Mouse (Mus musculus) C2C12 (cell line): ENCODE data around the gene Mfn1. TPM values are rescaled to one million over a fixed set of nuclear protein-coding genes. Genes with fewer than 3 reads are reported as not detected.

Source experiments
- H3K27me3 ChIP-seq: one replicate; pipeline ENCODE4 v1.6.1; 2011; ENCODE audit not compliant: control insufficient read depth, insufficient read depth, insufficient read length
- H3K36me3 ChIP-seq: one replicate; pipeline ENCODE4 v1.6.1; 2011; ENCODE audit not compliant: control insufficient read depth, insufficient read depth
- H3K4me3 ChIP-seq: one replicate; pipeline ENCODE4 v1.5.1; 2011; ENCODE audit warnings: mild to moderate bottlenecking, control low read depth; ENCODE audit not compliant: poor library complexity, insufficient read depth, severe bottlenecking
- H3K79me2 ChIP-seq: one replicate; pipeline ENCODE4 v1.6.1; 2011; ENCODE audit not compliant: control insufficient read depth, insufficient read depth
- H3K79me3 ChIP-seq: one replicate; pipeline ENCODE4 v1.6.1; 2011; ENCODE audit warnings: low read depth, control low read depth
- H3ac ChIP-seq: one replicate; pipeline ENCODE3; 2011; ENCODE audit warnings: low read depth; ENCODE audit not compliant: control insufficient read depth, insufficient read length
- CEBPB ChIP-seq: IDR thresholded peaks from one replicate; pipeline ENCODE4 v1.6.1; 2011; ENCODE audit warnings: low read depth, mild to moderate bottlenecking, control low read depth, moderate library complexity
- CTCF ChIP-seq: IDR thresholded peaks from one replicate; pipeline ENCODE4 v1.5.1; 2011; ENCODE audit not compliant: control insufficient read depth, insufficient read depth, insufficient read length
- FOSL1 ChIP-seq: IDR thresholded peaks from one replicate; pipeline ENCODE4 v1.8.0; 2011; ENCODE audit warnings: mild to moderate bottlenecking, low read length; ENCODE audit not compliant: poor library complexity, insufficient read depth, severe bottlenecking
- MAX ChIP-seq: IDR thresholded peaks from one replicate; pipeline ENCODE4 v1.6.1; 2011; ENCODE audit warnings: mild to moderate bottlenecking, control low read depth
- MYOD1 ChIP-seq: IDR thresholded peaks from one replicate; pipeline ENCODE4 v1.6.1; 2011; ENCODE audit warnings: low read depth; ENCODE audit not compliant: control insufficient read depth, insufficient read length
- MYOG ChIP-seq: IDR thresholded peaks from one replicate; pipeline ENCODE4 v1.6.1; 2011; ENCODE audit not compliant: control insufficient read depth, insufficient read length; ENCODE audit errors: extremely low read depth
- USF1 ChIP-seq: IDR thresholded peaks from one replicate; pipeline ENCODE4 v1.6.1; 2011; ENCODE audit warnings: low read depth, mild to moderate bottlenecking, control low read depth, moderate library complexity
- long read RNA-seq, 2 experiments: library from polyadenylated mRNA; unstranded; transcript quantifications; one replicate each; pipeline ENCODE4 v2.0.0; 2019 to 2020
- polyA plus RNA-seq: library from polyadenylated mRNA; unstranded; fragments of >200 nt; fragmentation: generic; extraction: Trizol; gene quantifications from one replicate; pipeline ENCODE4 v1.2.1, GENCODE M21; 2012; ENCODE audit warnings: missing spikeins

Mfn1 gene
- 10.1 TPM for polyA plus RNA-seq
- long read RNA-seq, experiment 1, full-length matches to known transcripts, result 15 of 25 reads
- long read RNA-seq, experiment 1, partial matches to known transcripts, result 6 of 25 reads
- long read RNA-seq, experiment 1, other reads (novel, unspliced or antisense), result 4 of 25 reads
- long read RNA-seq, experiment 2, full-length matches to known transcripts, result 96 of 108 reads
- long read RNA-seq, experiment 2, partial matches to known transcripts, result 4 of 108 reads
- long read RNA-seq, experiment 2, other reads (novel, unspliced or antisense), result 8 of 108 reads

DNA sequence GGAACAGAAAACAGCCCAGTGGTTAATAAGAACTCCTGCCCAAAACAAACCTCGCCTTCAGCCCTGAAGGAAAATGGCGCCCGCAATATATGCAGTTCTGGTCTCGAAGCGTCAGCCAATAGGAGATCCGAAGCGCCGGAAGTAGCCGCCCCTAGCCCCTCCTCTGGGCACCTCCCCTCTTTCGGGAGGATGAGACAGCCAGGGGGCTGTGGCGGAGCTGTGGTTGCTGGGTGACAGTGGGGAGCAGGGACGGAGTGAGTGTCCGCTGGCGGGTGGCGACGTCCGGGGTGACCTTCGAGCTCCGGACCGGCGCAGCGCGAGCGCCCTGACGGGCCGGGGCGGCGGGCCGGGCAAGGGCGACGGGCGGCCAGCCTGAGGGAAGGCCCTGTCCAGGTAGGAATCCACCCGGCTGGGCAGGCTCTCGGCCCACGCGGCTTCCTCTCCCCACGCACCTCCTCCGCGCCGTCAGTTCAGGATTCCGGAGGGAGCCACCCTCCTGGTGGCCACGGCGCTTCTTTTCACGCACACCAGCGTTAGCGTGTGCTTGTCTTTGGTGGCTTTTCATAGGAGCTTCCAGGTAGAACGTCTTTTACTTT, at the start of gene Mfn1:
Mfn1 (plus strand) TSS at position 163 of the 596 bp plus-strand sequence.
- peaks cover 3% of the 10 kb centered on the region for H3K79me3 ChIP-seq
- H3K27me3 ChIP-seq, result no peaks in the 10 kb centered on the region
- peak within 1 kb of the TSS; percentile 65 for H3K4me3 ChIP-seq
- H3K79me2 ChIP-seq, result peaks cover 16% of the 10 kb centered on the region
- H3ac ChIP-seq, result peak within 1 kb of the TSS; percentile 71
- peaks cover 20% of the 10 kb centered on the region for H3K36me3 ChIP-seq
- TF ChIP-seq MYOD1, result no peak
- TF ChIP-seq USF1, result no peak
- no peak for TF ChIP-seq MAX

DNA sequence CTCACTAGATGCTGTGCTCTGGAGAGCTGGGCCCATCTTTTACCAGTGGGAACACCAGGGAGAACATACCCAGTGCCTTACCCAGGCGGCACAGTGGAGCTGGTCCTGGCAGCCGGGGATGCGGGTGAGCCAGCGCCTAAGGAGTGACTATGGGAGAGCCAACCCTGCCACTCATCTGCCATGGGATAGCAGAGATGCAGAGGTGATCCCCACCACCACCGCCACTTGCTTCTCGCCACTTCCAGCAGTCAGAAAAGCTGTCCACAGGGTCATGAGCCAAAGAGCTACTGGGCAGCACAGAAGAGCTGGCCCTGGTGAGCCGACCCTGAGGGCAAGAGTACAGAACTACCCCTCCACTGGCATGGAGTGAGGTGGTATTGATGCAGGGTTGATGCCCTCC, 49.3 kb upstream of the Mfn1 start:
- Histone ChIP-seq H3K79me3 (no peaks in the 10 kb centered on the region), H3K4me3 (no peak overlapping the region), H3ac (no peak overlapping the region), H3K36me3 (no peaks in the 10 kb centered on the region), H3K79me2 (no peaks in the 10 kb centered on the region), H3K27me3 (no peaks in the 10 kb centered on the region)
- TF ChIP-seq CTCF, result no peak
- no peak for TF ChIP-seq USF1
- TF ChIP-seq FOSL1, result no peak
- no peak for TF ChIP-seq MYOD1
- no peak for TF ChIP-seq CEBPB
- no peak for TF ChIP-seq MYOG
- TF ChIP-seq MAX, result no peak

DNA sequence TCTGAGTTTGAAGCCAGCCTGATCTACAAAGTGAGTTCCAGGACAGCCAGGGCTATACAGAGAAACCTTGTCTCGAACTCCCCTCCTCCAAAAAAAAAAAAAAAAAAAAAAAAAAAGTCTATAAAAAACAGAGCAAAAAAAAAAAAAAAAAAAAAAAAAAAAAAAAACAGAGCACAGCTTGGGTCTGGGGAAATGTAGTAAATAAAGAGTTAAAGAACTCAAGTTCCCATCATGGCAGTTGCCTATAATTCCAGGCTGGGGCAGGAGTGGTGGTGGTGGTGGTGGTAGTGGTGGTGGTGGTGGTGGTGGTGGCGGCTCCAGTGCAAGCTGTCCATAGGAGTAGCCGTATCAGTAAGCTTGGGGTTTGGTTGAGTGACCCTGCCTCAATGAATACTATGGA, 46.2 kb upstream of the Mfn1 start:
- H3K4me3 ChIP-seq, result no peak overlapping the region
- no peak for TF ChIP-seq MYOD1
- TF ChIP-seq USF1, result no peak
- TF ChIP-seq MAX, result no peak
- TF ChIP-seq CEBPB, result no peak
- TF ChIP-seq MYOG, result no peak
- no peak for TF ChIP-seq FOSL1
- no peak for TF ChIP-seq CTCF
- no peaks in the 10 kb centered on the region for H3K79me3 ChIP-seq
- H3K36me3 ChIP-seq, result no peaks in the 10 kb centered on the region
- H3K27me3 ChIP-seq, result no peaks in the 10 kb centered on the region
- no peaks in the 10 kb centered on the region for H3K79me2 ChIP-seq
- no peak overlapping the region for H3ac ChIP-seq

DNA sequence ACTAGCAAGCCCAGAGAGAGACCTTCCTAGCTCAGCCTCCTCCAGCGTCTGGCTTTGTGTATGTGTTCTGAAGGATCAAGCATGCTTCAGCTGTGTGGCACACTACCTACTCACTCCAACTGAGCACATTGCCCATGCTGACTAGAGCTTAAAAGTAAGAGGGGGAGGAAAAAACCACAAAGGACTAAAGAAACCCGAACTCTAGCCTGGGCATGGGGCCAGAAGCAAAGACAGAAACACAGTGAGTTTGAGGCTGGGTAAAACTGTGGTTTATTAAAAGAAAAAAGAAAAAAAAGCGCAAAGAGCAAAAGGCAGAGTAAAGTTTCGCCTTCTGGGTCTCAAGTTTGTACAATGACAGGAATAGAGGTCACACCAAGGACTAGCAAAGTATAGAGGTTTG, 42.7 kb upstream of the Mfn1 start:
- Histone ChIP-seq H3K79me3 (no peaks in the 10 kb centered on the region), H3K27me3 (no peaks in the 10 kb centered on the region), H3K36me3 (no peaks in the 10 kb centered on the region), H3K4me3 (no peak overlapping the region), H3ac (no peak overlapping the region), H3K79me2 (no peaks in the 10 kb centered on the region)
- TF ChIP-seq CEBPB (no peak), MAX (peak; percentile 46)

DNA sequence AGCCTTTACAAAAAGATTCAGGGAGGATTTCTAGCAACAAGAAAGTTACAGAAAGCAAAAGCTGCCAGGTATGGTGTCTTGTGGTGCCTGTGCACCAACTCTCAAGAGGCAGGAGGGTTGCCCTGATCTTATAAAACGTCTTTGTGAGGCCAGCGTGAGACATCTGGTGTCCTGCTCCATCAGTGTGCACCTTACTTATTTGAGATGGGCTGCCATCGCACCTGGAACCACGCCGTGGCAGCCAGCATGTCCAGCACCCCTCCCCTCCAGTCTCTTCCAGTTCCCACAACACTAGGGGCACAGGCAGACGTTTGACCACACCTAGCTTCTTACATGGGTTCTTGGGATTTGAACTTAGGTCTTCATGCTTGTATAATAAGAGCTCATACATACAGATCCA, 41.1 kb upstream of the Mfn1 start:
- TF ChIP-seq MYOG, result no peak
- no peak for TF ChIP-seq FOSL1
- no peak for TF ChIP-seq CTCF
- TF ChIP-seq USF1, result no peak
- no peak for TF ChIP-seq CEBPB
- TF ChIP-seq MAX, result no peak
- no peak for TF ChIP-seq MYOD1
- no peaks in the 10 kb centered on the region for H3K79me3 ChIP-seq
- H3K79me2 ChIP-seq, result no peaks in the 10 kb centered on the region
- no peak overlapping the region for H3ac ChIP-seq
- H3K4me3 ChIP-seq, result no peak overlapping the region
- no peaks in the 10 kb centered on the region for H3K27me3 ChIP-seq
- H3K36me3 ChIP-seq, result no peaks in the 10 kb centered on the region

DNA sequence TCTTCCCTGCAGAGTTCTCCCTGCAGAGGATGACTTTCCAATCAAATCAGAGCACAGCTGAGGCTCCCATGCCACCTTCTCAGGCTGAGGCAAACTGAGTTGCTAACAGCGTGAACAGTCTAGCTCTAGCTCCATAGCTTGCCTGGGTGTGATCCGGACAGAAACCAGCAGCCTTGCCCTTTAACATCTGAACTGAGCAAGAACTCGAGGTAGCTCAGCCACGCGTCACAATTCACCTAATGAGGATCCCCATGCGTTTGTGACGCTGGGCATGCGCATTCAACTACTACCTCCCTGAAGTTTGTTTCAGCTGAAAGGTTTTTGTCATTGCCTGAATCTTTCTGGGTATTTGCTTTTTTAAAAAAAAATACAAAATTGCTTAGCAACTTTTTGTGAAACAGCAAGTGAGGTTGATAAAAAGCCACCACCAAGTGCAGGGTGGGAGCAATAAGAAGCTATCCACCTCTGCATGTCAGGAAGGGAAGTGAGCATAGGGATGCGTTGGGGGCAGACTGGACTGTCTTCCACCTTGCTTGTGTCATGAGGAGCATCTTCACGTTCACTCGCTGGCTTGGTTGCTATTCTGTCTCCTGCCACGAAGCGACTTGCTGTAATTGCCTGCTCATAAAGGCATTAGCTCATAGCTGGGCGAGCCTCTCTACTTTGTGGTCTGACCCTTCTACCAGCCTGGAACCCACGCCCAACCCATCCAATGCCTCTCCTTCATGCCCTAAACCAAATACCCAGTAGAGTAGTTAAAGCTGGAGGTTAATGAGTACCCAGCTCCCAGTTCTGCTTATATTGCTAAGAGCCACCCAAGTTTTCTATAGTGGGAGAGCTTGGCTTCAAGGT, 39.0 kb upstream of the Mfn1 start:
- Histone ChIP-seq H3K79me2 (no peaks in the 10 kb centered on the region), H3K36me3 (no peaks in the 10 kb centered on the region), H3K79me3 (no peaks in the 10 kb centered on the region), H3K27me3 (no peaks in the 10 kb centered on the region), H3K4me3 (no peak overlapping the region), H3ac (no peak overlapping the region)
- no peak for TF ChIP-seq CTCF
- no peak for TF ChIP-seq CEBPB
- TF ChIP-seq FOSL1, result no peak
- no peak for TF ChIP-seq USF1
- TF ChIP-seq MYOG, result no peak
- TF ChIP-seq MYOD1, result no peak
- no peak for TF ChIP-seq MAX
